Comparison of ENCODE assay signal across 8 mouse cellular contexts in the genomic region with DNA sequence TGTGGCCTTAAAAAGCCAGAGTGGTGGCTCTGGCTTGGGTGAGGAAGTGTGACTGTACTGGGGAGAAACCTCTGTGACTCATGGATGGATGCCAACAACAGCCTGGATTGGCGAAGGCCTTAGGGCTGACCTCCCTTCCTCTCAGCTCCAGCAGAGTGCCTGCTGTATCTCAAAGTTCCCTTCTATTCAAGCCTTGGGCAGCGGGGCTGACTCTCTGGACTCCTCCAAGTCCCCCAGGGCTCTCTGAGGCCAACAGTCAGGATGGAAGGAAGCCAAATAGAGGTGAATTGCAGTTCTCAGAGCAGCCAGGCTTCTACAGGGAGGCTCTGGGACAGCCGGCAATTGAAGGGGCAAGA.
DNase-seq lines count a peak whose midpoint lies in the region; ATAC-seq and TF ChIP-seq lines count a peak whose summit lies in the region.
"Had no signal": no experiment of that assay in that cellular context is flagged by ENCODE, and none has a peak within 500 bp of the region (broad histone marks: within the 10 kb centered on the region; RNA-seq: fewer than 3 reads in every experiment).

No protein-coding gene starts in this region.

- no peak for ATAC-seq in midbrain, embryonic 11.5 days (ENCODE audit: low FRiP score)
- 0 out of 2 replicates have a peak, but pooled peaks have one; percentile 25 for ATAC-seq in kidney, embryonic 14.5 days (ENCODE audit: low FRiP score, low TSS enrichment)
- ATAC-seq in granulocyte monocyte progenitor cell, adult 5-6 weeks (replicated peaks; ENCODE audit: poor library complexity, severe bottlenecking) = no peak
- no peak for ATAC-seq in liver, postnatal 0 days

- DNase-seq in midbrain, embryonic 10.5 days (ENCODE audit: low spot score) = no peak
- DNase-seq in midbrain, embryonic 11.5 days (ENCODE audit: low spot score, missing footprints) = no peak
- DNase-seq in heart, adult 9 months (ENCODE audit: low spot score in 2 of 2) = peak; percentile 54 to 67
- no peak for DNase-seq in liver, postnatal 0 days
- no peak for DNase-seq in right cerebral cortex, postnatal 4 days

- no peak for TF ChIP-seq CTCF in liver, postnatal 0 days (IDR thresholded peaks at IDR 0.05; ENCODE audit: low read depth)

- WGBS in midbrain, embryonic 10.5 days = 97% methylated on average over 3 of the region's 3 CpGs
- 89% methylated on average over 3 of the region's 3 CpGs for WGBS in midbrain, embryonic 11.5 days
- WGBS in kidney, embryonic 14.5 days = 73% methylated on average over 3 of the region's 3 CpGs
- WGBS in liver, postnatal 0 days (ENCODE audit: insufficient replicate concordance) = 87% methylated on average over 3 of the region's 3 CpGs

- no peak for TF ChIP-seq EP300 in liver, postnatal 0 days (IDR thresholded peaks at IDR 0.05; ENCODE audit: low read depth)

- no peak overlapping the region for H3K4me3 ChIP-seq in midbrain, embryonic 10.5 days
- H3K4me3 ChIP-seq in midbrain, embryonic 11.5 days (ENCODE audit: low read depth, low read length) = no peak overlapping the region
- no peak overlapping the region for H3K4me3 ChIP-seq in kidney, embryonic 14.5 days (ENCODE audit: low read length)
- no peak overlapping the region for H3K4me3 ChIP-seq in liver, postnatal 0 days (ENCODE audit: low read depth, low read length)
- H3K4me3 ChIP-seq: midbrain, embryonic 12.5 days had no signal

- H3K4me2 ChIP-seq in midbrain, embryonic 11.5 days = no peak overlapping the region
- no peak overlapping the region for H3K4me2 ChIP-seq in kidney, embryonic 14.5 days (replicated peaks; ENCODE audit: low read depth, low read length)
- no peak overlapping the region for H3K4me2 ChIP-seq in liver, postnatal 0 days (ENCODE audit: low read depth, low read length)
- H3K4me2 ChIP-seq: midbrain, embryonic 12.5 days had no signal

- H3K36me3 ChIP-seq in midbrain, embryonic 10.5 days = peaks cover 23% of the 10 kb centered on the region
- H3K36me3 ChIP-seq in midbrain, embryonic 11.5 days (ENCODE audit: control insufficient read depth, insufficient read depth, low read length) = no peaks in the 10 kb centered on the region
- no peaks in the 10 kb centered on the region for H3K36me3 ChIP-seq in kidney, embryonic 14.5 days (ENCODE audit: control insufficient read depth, insufficient read depth, low read length)
- H3K36me3 ChIP-seq in liver, postnatal 0 days (replicated peaks; ENCODE audit: insufficient read depth, low read length) = no peaks in the 10 kb centered on the region
- H3K36me3 ChIP-seq: midbrain, embryonic 12.5 days had no signal

- H3K9me3 ChIP-seq in midbrain, embryonic 10.5 days (replicated peaks) = peaks cover 53% of the 10 kb centered on the region
- peaks cover 12% of the 10 kb centered on the region; the same call in 1 of the 2 replicates for H3K9me3 ChIP-seq in midbrain, embryonic 11.5 days (ENCODE audit: control insufficient read depth, low read length)
- H3K9me3 ChIP-seq in kidney, embryonic 14.5 days (ENCODE audit: control insufficient read depth, low read length) = peaks cover 24% of the 10 kb centered on the region
- peaks cover 24% of the 10 kb centered on the region for H3K9me3 ChIP-seq in liver, postnatal 0 days (ENCODE audit: low read length)

- no peaks in the 10 kb centered on the region for H3K27me3 ChIP-seq in midbrain, embryonic 10.5 days (ENCODE audit: low read depth, poor library complexity, severe bottlenecking)
- no peaks in the 10 kb centered on the region; the same call in 1 of the 2 replicates for H3K27me3 ChIP-seq in midbrain, embryonic 11.5 days (ENCODE audit: control insufficient read depth, insufficient read depth, low read length)
- no peaks in the 10 kb centered on the region for H3K27me3 ChIP-seq in kidney, embryonic 14.5 days (ENCODE audit: control insufficient read depth, insufficient read depth, low read length)
- no peaks in the 10 kb centered on the region for H3K27me3 ChIP-seq in liver, postnatal 0 days (ENCODE audit: insufficient read depth, low read length)

- H3K27ac ChIP-seq in midbrain, embryonic 10.5 days (replicated peaks) = peak overlapping the region; percentile 59; the same call in 1 of the 2 replicates
- no peak overlapping the region for H3K27ac ChIP-seq in midbrain, embryonic 11.5 days (ENCODE audit: low read depth, low read length)
- no peak overlapping the region for H3K27ac ChIP-seq in kidney, embryonic 14.5 days (ENCODE audit: low read depth, low read length)
- no peak overlapping the region for H3K27ac ChIP-seq in liver, postnatal 0 days (ENCODE audit: low read depth)
- H3K27ac ChIP-seq: midbrain, embryonic 12.5 days had no signal

- H3K9ac ChIP-seq in midbrain, embryonic 11.5 days (ENCODE audit: low read length) = no peak overlapping the region
- no peak overlapping the region for H3K9ac ChIP-seq in kidney, embryonic 14.5 days (ENCODE audit: low read depth, low read length)
- no peak overlapping the region for H3K9ac ChIP-seq in liver, postnatal 0 days (replicated peaks)
- H3K9ac ChIP-seq: midbrain, embryonic 12.5 days had no signal

- H3K4me1 ChIP-seq in midbrain, embryonic 10.5 days = peaks cover 36% of the 10 kb centered on the region
- peaks cover 24% of the 10 kb centered on the region for H3K4me1 ChIP-seq in midbrain, embryonic 11.5 days (ENCODE audit: control insufficient read depth, insufficient read depth, low read length)
- H3K4me1 ChIP-seq in kidney, embryonic 14.5 days (ENCODE audit: control insufficient read depth, insufficient read depth, low read length) = no peaks in the 10 kb centered on the region
- H3K4me1 ChIP-seq in liver, postnatal 0 days (ENCODE audit: insufficient read depth) = no peaks in the 10 kb centered on the region

Comparison
In these comparisons a context has a peak if more than half of its experiments do, and no peak if none do; other contexts are left out.
1. DNase-seq: peak in heart, adult 9 months (2 of 2); none in midbrain, embryonic 10.5 days (single experiment), midbrain, embryonic 11.5 days (single experiment), liver, postnatal 0 days (single experiment) and right cerebral cortex, postnatal 4 days (single experiment).